Mouse (Mus musculus): ENCODE measurements at regions not wholly inside any gene's neighbourhood (a gene's known extent, or its start where the extent isn't known, plus 50 kb on each side); places are given as distances from the start of the nearest gene placed in this dataset.

- TF ChIP-seq GATA1 (IDR thresholded peaks at IDR 0.05; ENCODE audit: borderline replicate concordance, low read length) (no peak), POLR2AphosphoS5 (IDR thresholded peaks at IDR 0.05; ENCODE audit: insufficient replicate concordance, low read depth, low read length) (no peak), TAL1 (conservative IDR thresholded peaks at IDR 0.05; ENCODE audit: low read depth, low read length) (no peak)
- no peak for ATAC-seq (ENCODE audit: extremely low read depth, insufficient number of reproducible peaks, low FRiP score, poor library complexity, severe bottlenecking)
- no peak for DNase-seq (ENCODE audit: low spot score)
- no peaks in the 10 kb centered on the region for H3K36me3 ChIP-seq (replicated peaks)
- H3K4me1 ChIP-seq (ENCODE audit: insufficient read depth, low read depth, low read length), result no peaks in the 10 kb centered on the region
- no peaks in the 10 kb centered on the region for H3K9me3 ChIP-seq (replicated peaks)
- no peaks in the 10 kb centered on the region for H3K27me3 ChIP-seq (ENCODE audit: insufficient read depth, low read length)
- no peak overlapping the region for H3K4me3 ChIP-seq (ENCODE audit: low read depth, low read length)
Observed at GRCm38 (mm10) chr3:121068676-121069075, 102.8 kb downstream of the Rwdd3 start.

GRCm38 (mm10) chr3:121035904-121036549, 135.5 kb downstream of the Rwdd3 start:
- DNase-seq (ENCODE audit: low spot score), result no peak
- Histone ChIP-seq H3K4me1 (ENCODE audit: insufficient read depth, low read depth, low read length) (no peaks in the 10 kb centered on the region), H3K36me3 (replicated peaks) (no peaks in the 10 kb centered on the region), H3K4me3 (ENCODE audit: low read depth, low read length) (no peak overlapping the region), H3K9me3 (replicated peaks) (peaks cover 2% of the 10 kb centered on the region), H3K27me3 (ENCODE audit: insufficient read depth, low read length) (no peaks in the 10 kb centered on the region)
- TF ChIP-seq GATA2 (IDR thresholded peaks at IDR 0.05; ENCODE audit: borderline replicate concordance, low read depth, low read length) (no peak), POLR2AphosphoS5 (IDR thresholded peaks at IDR 0.05; ENCODE audit: insufficient replicate concordance, low read depth, low read length) (no peak), TAL1 (conservative IDR thresholded peaks at IDR 0.05; ENCODE audit: low read depth, low read length) (no peak), CTCF (IDR thresholded peaks at IDR 0.05; ENCODE audit: low read depth, low read length) (no peak), GATA1 (IDR thresholded peaks at IDR 0.05; ENCODE audit: borderline replicate concordance, low read length) (no peak)
- ATAC-seq (ENCODE audit: extremely low read depth, insufficient number of reproducible peaks, low FRiP score, poor library complexity, severe bottlenecking), result no peak

DNA sequence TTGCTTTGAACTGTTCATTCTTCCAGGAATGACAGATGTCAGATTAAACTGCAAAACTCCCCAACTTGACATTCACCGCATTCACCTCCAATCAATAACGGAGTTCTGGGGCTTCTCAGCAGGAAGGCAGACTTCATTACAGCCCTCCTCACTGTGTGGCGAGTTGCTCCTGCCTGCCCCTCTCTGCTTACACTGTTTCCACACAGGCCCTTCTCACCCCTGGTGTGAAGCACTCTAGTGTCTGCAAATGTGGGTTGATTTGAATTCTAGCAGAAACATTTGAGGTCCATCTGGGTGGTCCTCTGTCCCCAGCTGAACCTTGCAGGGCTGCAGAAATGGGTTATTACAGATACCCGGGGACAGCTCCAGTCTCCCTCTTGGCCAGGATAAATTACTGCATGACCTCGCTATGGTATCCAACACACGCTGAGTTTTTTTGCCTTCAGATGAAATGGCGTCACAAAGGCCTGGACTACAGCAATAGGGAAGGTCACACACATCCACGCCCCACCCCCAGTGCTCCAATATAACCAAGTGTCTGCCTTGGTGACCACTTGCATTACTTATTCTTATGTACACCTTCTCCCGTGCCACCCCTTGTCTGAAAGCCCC, 145.8 kb downstream of the Rwdd3 start:
- no peak overlapping the region for H3K4me3 ChIP-seq (ENCODE audit: low read depth, low read length)
- no peaks in the 10 kb centered on the region for H3K4me1 ChIP-seq (ENCODE audit: insufficient read depth, low read depth, low read length)
- ATAC-seq (ENCODE audit: extremely low read depth, insufficient number of reproducible peaks, low FRiP score, poor library complexity, severe bottlenecking) (no peak), DNase-seq (ENCODE audit: low spot score) (no peak)
- TF ChIP-seq POLR2AphosphoS5 (IDR thresholded peaks at IDR 0.05; ENCODE audit: insufficient replicate concordance, low read depth, low read length), result no peak
- H3K36me3 ChIP-seq (replicated peaks), result no peaks in the 10 kb centered on the region
- no peaks in the 10 kb centered on the region for H3K27me3 ChIP-seq (ENCODE audit: insufficient read depth, low read length)
- no peaks in the 10 kb centered on the region for H3K9me3 ChIP-seq (replicated peaks)

DNA sequence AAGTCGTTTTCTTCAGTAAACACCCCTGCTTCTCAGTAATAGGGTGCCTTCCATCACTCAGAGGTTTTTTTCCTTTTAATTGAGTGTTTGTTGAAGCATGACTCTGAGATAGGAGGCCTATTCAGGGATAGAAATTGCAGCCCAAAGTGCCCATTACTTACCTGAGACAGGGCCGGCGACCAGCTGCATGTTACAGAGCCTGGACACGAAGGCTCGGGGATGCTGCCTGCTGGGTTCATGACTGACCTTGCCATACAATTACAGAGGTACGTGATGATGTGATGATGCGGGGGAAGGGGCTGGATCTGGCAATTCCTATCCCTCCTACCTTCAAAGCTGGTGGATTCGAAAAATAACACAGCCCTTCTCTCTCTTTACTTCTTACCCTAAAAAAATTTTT, 146.7 kb downstream of the Rwdd3 start:
- no peak for DNase-seq (ENCODE audit: low spot score)
- H3K4me3 ChIP-seq (ENCODE audit: low read depth, low read length), result no peak overlapping the region
- H3K4me1 ChIP-seq (ENCODE audit: insufficient read depth, low read depth, low read length), result no peaks in the 10 kb centered on the region
- TF ChIP-seq TAL1 (conservative IDR thresholded peaks at IDR 0.05; ENCODE audit: low read depth, low read length), result no peak
- no peak for TF ChIP-seq GATA2 (IDR thresholded peaks at IDR 0.05; ENCODE audit: borderline replicate concordance, low read depth, low read length)
- TF ChIP-seq POLR2AphosphoS5 (IDR thresholded peaks at IDR 0.05; ENCODE audit: insufficient replicate concordance, low read depth, low read length), result no peak
- no peak for TF ChIP-seq GATA1 (IDR thresholded peaks at IDR 0.05; ENCODE audit: borderline replicate concordance, low read length)
- H3K27me3 ChIP-seq (ENCODE audit: insufficient read depth, low read length), result no peaks in the 10 kb centered on the region
- H3K36me3 ChIP-seq (replicated peaks), result no peaks in the 10 kb centered on the region
- no peak for ATAC-seq (ENCODE audit: extremely low read depth, insufficient number of reproducible peaks, low FRiP score, poor library complexity, severe bottlenecking)
- no peaks in the 10 kb centered on the region for H3K9me3 ChIP-seq (replicated peaks)

DNA sequence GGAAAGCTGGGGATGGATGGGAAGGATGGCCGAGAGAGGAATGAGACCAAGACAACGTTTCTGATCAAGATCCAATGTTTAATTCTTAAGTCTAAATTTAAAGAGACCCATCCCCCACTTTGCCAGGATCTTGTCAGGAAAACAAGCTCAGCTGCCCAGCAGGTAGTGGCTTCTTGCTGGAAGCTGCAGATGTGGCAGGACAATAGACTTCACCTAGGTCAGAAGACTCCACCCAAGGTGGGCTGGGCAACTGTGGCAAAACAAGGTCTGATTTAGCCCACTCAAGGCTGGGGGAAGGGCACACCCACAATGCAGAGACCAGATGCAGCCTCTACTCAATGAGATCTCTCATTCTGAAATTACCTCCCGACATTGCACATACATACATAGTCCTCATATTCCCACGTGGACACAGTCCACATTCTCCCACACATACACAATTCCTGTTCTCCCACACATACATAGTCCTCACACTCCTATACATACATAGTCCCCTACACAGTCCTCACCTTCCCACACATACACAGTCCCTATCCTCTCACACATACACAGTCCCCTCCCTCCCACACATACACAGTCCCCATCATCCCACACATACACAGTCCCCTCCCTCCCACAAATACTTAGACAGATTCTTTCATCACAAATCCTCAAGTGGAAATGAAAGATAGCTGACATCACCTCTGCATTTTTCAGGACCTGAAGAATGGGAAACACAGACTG, 150.2 kb downstream of the Rwdd3 start:
- H3K4me3 ChIP-seq (ENCODE audit: low read depth, low read length), result no peak overlapping the region
- H3K4me1 ChIP-seq (ENCODE audit: insufficient read depth, low read depth, low read length), result no peaks in the 10 kb centered on the region
- no peaks in the 10 kb centered on the region for H3K9me3 ChIP-seq (replicated peaks)
- no peak for ATAC-seq (ENCODE audit: extremely low read depth, insufficient number of reproducible peaks, low FRiP score, poor library complexity, severe bottlenecking)
- H3K27me3 ChIP-seq (ENCODE audit: insufficient read depth, low read length), result no peaks in the 10 kb centered on the region
- DNase-seq (ENCODE audit: low spot score), result no peak
- no peaks in the 10 kb centered on the region for H3K36me3 ChIP-seq (replicated peaks)
- TF ChIP-seq POLR2AphosphoS5 (IDR thresholded peaks at IDR 0.05; ENCODE audit: insufficient replicate concordance, low read depth, low read length) (no peak), GATA2 (IDR thresholded peaks at IDR 0.05; ENCODE audit: borderline replicate concordance, low read depth, low read length) (no peak), GATA1 (IDR thresholded peaks at IDR 0.05; ENCODE audit: borderline replicate concordance, low read length) (no peak), CTCF (IDR thresholded peaks at IDR 0.05; ENCODE audit: low read depth, low read length) (no peak), TAL1 (conservative IDR thresholded peaks at IDR 0.05; ENCODE audit: low read depth, low read length) (no peak)

DNA sequence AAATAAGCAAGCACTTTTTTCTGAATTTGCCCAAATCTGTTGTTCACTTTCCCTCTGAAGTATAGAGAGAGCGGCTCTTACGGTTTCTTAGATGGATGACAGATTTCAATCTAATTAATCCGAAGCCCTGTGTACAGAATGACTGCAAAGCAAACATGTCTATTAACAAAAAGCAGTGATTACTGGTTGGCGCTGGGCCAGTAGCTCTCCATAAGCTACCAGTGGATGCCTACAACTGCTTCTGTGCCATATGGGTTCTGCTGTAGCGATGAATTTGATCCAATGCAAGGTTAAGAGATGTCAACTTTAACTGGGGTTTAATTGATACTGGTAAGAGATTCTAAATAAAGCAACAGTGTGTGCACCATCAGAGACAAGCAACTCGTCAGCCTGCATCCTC, 162.3 kb downstream of the Rwdd3 start:
- no peak for DNase-seq (ENCODE audit: low spot score)
- H3K4me3 ChIP-seq (ENCODE audit: low read depth, low read length), result no peak overlapping the region
- no peak for ATAC-seq (ENCODE audit: extremely low read depth, insufficient number of reproducible peaks, low FRiP score, poor library complexity, severe bottlenecking)
- H3K36me3 ChIP-seq (replicated peaks), result no peaks in the 10 kb centered on the region
- H3K4me1 ChIP-seq (ENCODE audit: insufficient read depth, low read depth, low read length), result no peaks in the 10 kb centered on the region
- no peaks in the 10 kb centered on the region for H3K9me3 ChIP-seq (replicated peaks)
- no peaks in the 10 kb centered on the region for H3K27me3 ChIP-seq (ENCODE audit: insufficient read depth, low read length)
- TF ChIP-seq GATA1 (IDR thresholded peaks at IDR 0.05; ENCODE audit: borderline replicate concordance, low read length) (no peak), GATA2 (IDR thresholded peaks at IDR 0.05; ENCODE audit: borderline replicate concordance, low read depth, low read length) (no peak), TAL1 (conservative IDR thresholded peaks at IDR 0.05; ENCODE audit: low read depth, low read length) (no peak), POLR2AphosphoS5 (IDR thresholded peaks at IDR 0.05; ENCODE audit: insufficient replicate concordance, low read depth, low read length) (no peak), CTCF (IDR thresholded peaks at IDR 0.05; ENCODE audit: low read depth, low read length) (no peak)
